28 mouse cellular contexts compared by ENCODE assay signal in the genomic region with DNA sequence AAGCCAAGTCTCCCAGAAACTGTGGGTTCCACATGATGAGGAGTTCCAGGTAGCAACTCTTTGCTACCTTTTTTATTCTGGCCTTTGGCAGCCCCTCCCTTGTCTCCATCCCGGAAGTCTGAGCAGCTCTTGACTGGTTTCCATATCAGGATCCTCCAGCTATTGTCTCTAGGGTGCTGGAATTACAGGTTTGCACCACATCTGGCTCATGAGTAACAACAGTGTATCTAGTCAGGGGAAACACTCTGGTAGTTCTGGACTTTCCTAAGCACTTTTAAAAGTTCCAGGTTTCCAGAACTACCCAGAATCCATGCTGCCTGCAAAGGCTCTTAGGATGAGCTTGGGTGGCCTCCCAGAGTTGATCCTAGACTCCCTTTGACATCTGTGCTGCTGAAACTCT.
DNase-seq lines count a peak whose midpoint lies in the region; ATAC-seq and TF ChIP-seq lines count a peak whose summit lies in the region.
"Had no signal": no experiment of that assay in that cellular context is flagged by ENCODE, and none has a peak within 500 bp of the region (broad histone marks: within the 10 kb centered on the region; RNA-seq: fewer than 3 reads in every experiment).

No protein-coding gene starts in this region.

- no peak overlapping the region for H3K9ac ChIP-seq in forebrain, embryonic 12.5 days
- H3K9ac ChIP-seq in forebrain, postnatal 0 days: no peak overlapping the region
- H3K9ac ChIP-seq in lung, embryonic 14.5 days: no peak overlapping the region
- no peak overlapping the region for H3K9ac ChIP-seq in stomach, embryonic 16.5 days (ENCODE audit: low read length)
- H3K9ac ChIP-seq: hindbrain, embryonic 12.5 days; intestine, embryonic 15.5 days; liver, embryonic 15.5 days; midbrain, embryonic 12.5 days had no signal

- peak overlapping the region; percentile 6; the same call in 1 of the 2 replicates for H3K4me2 ChIP-seq in forebrain, embryonic 12.5 days
- H3K4me2 ChIP-seq in forebrain, postnatal 0 days (ENCODE audit: low read depth): no peak overlapping the region
- H3K4me2 ChIP-seq in lung, embryonic 14.5 days: peak overlapping the region; percentile 18; the same call in 1 of the 2 replicates
- peak overlapping the region; percentile 53; the same call in 1 of the 2 replicates for H3K4me2 ChIP-seq in stomach, embryonic 16.5 days (ENCODE audit: low read depth, low read length)
- H3K4me2 ChIP-seq: heart, embryonic 11.5 days; hindbrain, embryonic 12.5 days; intestine, embryonic 15.5 days; liver, embryonic 15.5 days had no signal

- no peaks in the 10 kb centered on the region for H3K36me3 ChIP-seq in forebrain, embryonic 12.5 days (replicated peaks)
- no peaks in the 10 kb centered on the region for H3K36me3 ChIP-seq in forebrain, postnatal 0 days (ENCODE audit: insufficient read depth)
- no peaks in the 10 kb centered on the region for H3K36me3 ChIP-seq in lung, embryonic 14.5 days (ENCODE audit: insufficient read depth)
- H3K36me3 ChIP-seq in stomach, embryonic 16.5 days (ENCODE audit: control insufficient read depth, insufficient read depth, low read length): no peaks in the 10 kb centered on the region
- H3K36me3 ChIP-seq: G1E; hindbrain, embryonic 12.5 days; intestine, embryonic 15.5 days; liver, embryonic 15.5 days; lung, embryonic 15.5 days; midbrain, embryonic 12.5 days had no signal

- no peaks in the 10 kb centered on the region for H3K27me3 ChIP-seq in forebrain, embryonic 12.5 days
- H3K27me3 ChIP-seq in forebrain, postnatal 0 days (ENCODE audit: insufficient read depth, low read length): no peaks in the 10 kb centered on the region
- H3K27me3 ChIP-seq in lung, embryonic 14.5 days (ENCODE audit: insufficient read depth, low read length): no peaks in the 10 kb centered on the region
- H3K27me3 ChIP-seq in stomach, embryonic 16.5 days (ENCODE audit: control insufficient read depth, insufficient read depth, low read length): no peaks in the 10 kb centered on the region
- H3K27me3 ChIP-seq: hindbrain, embryonic 12.5 days; intestine, embryonic 15.5 days; liver, embryonic 15.5 days; lung, embryonic 15.5 days had no signal

- ATAC-seq in forebrain, embryonic 12.5 days (ENCODE audit: low FRiP score): no peak
- ATAC-seq in forebrain, postnatal 0 days: no peak
- no peak for ATAC-seq in lung, embryonic 14.5 days (ENCODE audit: insufficient read depth)
- ATAC-seq in stomach, embryonic 16.5 days (ENCODE audit: insufficient read depth, low FRiP score): no peak
- ATAC-seq: hindbrain, postnatal 0 days; intestine, embryonic 15.5 days had no signal

- no peak overlapping the region for H3K4me3 ChIP-seq in forebrain, embryonic 12.5 days (replicated peaks)
- no peak overlapping the region for H3K4me3 ChIP-seq in forebrain, postnatal 0 days (ENCODE audit: low read depth, low read length)
- no peak overlapping the region for H3K4me3 ChIP-seq in lung, embryonic 14.5 days (ENCODE audit: low read depth, low read length)
- no peak overlapping the region for H3K4me3 ChIP-seq in stomach, embryonic 16.5 days (replicated peaks; ENCODE audit: low read length)
- H3K4me3 ChIP-seq: hindbrain, embryonic 12.5 days; intestine, embryonic 15.5 days; liver, embryonic 15.5 days; lung, embryonic 15.5 days; midbrain, embryonic 12.5 days had no signal

- no peak for TF ChIP-seq CTCF in forebrain, postnatal 0 days (IDR thresholded peaks at IDR 0.05; ENCODE audit: low read depth)
- TF ChIP-seq CTCF in lung, embryonic 14.5 days (IDR thresholded peaks at IDR 0.05; ENCODE audit: low read depth): no peak

- 68% methylated on average over 1 of the region's 1 CpGs for whole genome bisulfite sequencing in forebrain, embryonic 12.5 days
- 50% methylated on average over 1 of the region's 1 CpGs for WGBS in forebrain, postnatal 0 days
- WGBS in lung, embryonic 14.5 days: 56% methylated on average over 1 of the region's 1 CpGs
- 48% methylated on average over 1 of the region's 1 CpGs for WGBS in stomach, embryonic 16.5 days

- no peaks in the 10 kb centered on the region for H3K9me3 ChIP-seq in forebrain, embryonic 12.5 days
- H3K9me3 ChIP-seq in forebrain, postnatal 0 days (ENCODE audit: low read length): no peaks in the 10 kb centered on the region
- no peaks in the 10 kb centered on the region for H3K9me3 ChIP-seq in lung, embryonic 14.5 days (ENCODE audit: low read depth, low read length)
- H3K9me3 ChIP-seq in stomach, embryonic 16.5 days (replicated peaks; ENCODE audit: control insufficient read depth, low read length): no peaks in the 10 kb centered on the region
- H3K9me3 ChIP-seq: G1E; hindbrain, embryonic 12.5 days; intestine, embryonic 15.5 days; liver, embryonic 15.5 days; lung, embryonic 15.5 days; midbrain, embryonic 12.5 days had no signal

- DNase-seq in forebrain, postnatal 0 days: no peak
- DNase-seq in lung, embryonic 14.5 days: no peak
- no peak for DNase-seq in lung, postnatal 14 days
- peak; percentile 24 for DNase-seq in ES-CJ7 (ENCODE audit: low read depth, low spot score)
- no peak for DNase-seq in cerebellum, postnatal 36 days
- DNase-seq: adrenal gland, postnatal 14 days; cerebellum, adult 11 months; cerebellum, adult 9-10 months; embryo, embryonic 11 days; gastrocnemius, postnatal 14 days; heart, postnatal 36 days; kidney, postnatal 36 days; left cerebral cortex, postnatal 4 days; lung, postnatal 36 days; retina, postnatal 1 day; right cerebral cortex, postnatal 14 days; thymus, adult 18-20 months; thymus, postnatal 36 days had no signal

- peaks cover 33% of the 10 kb centered on the region for H3K4me1 ChIP-seq in forebrain, embryonic 12.5 days
- peaks cover 10% of the 10 kb centered on the region for H3K4me1 ChIP-seq in forebrain, postnatal 0 days (ENCODE audit: insufficient read depth)
- H3K4me1 ChIP-seq in lung, embryonic 14.5 days (ENCODE audit: insufficient read depth): peaks cover 4% of the 10 kb centered on the region; the same call in 1 of the 2 replicates
- H3K4me1 ChIP-seq in stomach, embryonic 16.5 days (ENCODE audit: control insufficient read depth, insufficient read depth, low read length): peaks cover 18% of the 10 kb centered on the region
- H3K4me1 ChIP-seq: liver, embryonic 15.5 days had no signal

- no peak overlapping the region for H3K27ac ChIP-seq in forebrain, embryonic 12.5 days
- no peak overlapping the region for H3K27ac ChIP-seq in forebrain, postnatal 0 days (ENCODE audit: low read depth, low read length)
- no peak overlapping the region for H3K27ac ChIP-seq in lung, embryonic 14.5 days (ENCODE audit: low read depth)
- peak overlapping the region; percentile 29 for H3K27ac ChIP-seq in stomach, embryonic 16.5 days (ENCODE audit: low read length)
- H3K27ac ChIP-seq: hindbrain, embryonic 12.5 days; hindbrain, postnatal 0 days; intestine, embryonic 15.5 days; liver, embryonic 15.5 days; lung, embryonic 15.5 days; midbrain, embryonic 12.5 days had no signal
